Mouse (Mus musculus) subcutaneous adipose tissue, adult 2 months (tissue): ENCODE data around the gene Prss35. TPM values are rescaled to one million over a fixed set of nuclear protein-coding genes. Genes with fewer than 3 reads are reported as not detected.

Experiments
- polyA plus RNA-seq: library from polyadenylated mRNA; depleted of rRNA; stranded (reverse); fragments of >200 nt; gene quantifications from 2 replicates; pipeline ENCODE4 v1.2.3, GENCODE M21; 2012; ENCODE audit warnings: low replicate concordance; rRNA removed

The Prss35 gene
- 0.11 and 0.18 TPM in 2 replicates for polyA plus RNA-seq

GRCm38 (mm10) chr9:86742959-86743911 is at the start of gene Prss35:
Prss35 (plus strand) TSS chr9:86743649.

DNA sequence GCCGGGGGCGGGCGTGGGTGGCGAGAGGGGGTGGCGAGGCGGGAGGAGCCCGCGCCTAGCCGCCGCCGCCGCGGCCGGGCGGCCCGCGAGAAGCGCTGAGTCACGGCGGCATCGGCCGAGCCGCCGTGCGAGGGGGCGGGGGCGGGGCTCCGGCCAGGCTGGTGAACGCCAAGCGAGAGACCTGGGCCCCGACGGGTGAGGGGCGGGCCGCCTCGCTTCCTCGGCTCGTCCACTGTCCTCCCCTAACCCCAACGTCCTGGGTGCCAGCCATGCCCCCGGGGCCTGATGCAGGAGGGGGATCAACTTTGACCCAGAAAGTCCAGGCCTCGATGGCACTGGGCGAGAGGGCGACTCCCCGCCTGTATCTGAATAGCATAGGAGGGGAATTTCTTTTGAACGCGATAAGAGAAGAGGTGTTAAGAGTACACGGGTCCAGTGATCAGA is 47.6 kb upstream of the Prss35 start, which contains the start of gene Me1:
TSS of gene Me1 (minus strand) at position 136 of the 444 bp plus-strand sequence.

Other genes with a start within 250 kb of the Prss35 start
- gene Pgm3, start 171.8 kb upstream of the Prss35 start, polyA plus RNA-seq, result 6.7 and 7.0 TPM in 2 replicates
- gene Rwdd2a, start 171.7 kb upstream of the Prss35 start, polyA plus RNA-seq, result 1.2 and 1.5 TPM in 2 replicates
- gene Me1, start 47.7 kb upstream of the Prss35 start, polyA plus RNA-seq, result 557 and 561 TPM in 2 replicates
- gene Snap91, start 137.0 kb downstream of the Prss35 start, polyA plus RNA-seq, result 0.03 TPM in 1 of 2 replicates, not detected in the other